Mouse (Mus musculus): ENCODE results near the gene Bcl2. TPM values are rescaled to one million over a fixed set of nuclear protein-coding genes. Genes with fewer than 3 reads are reported as not detected.

Bcl2 gene
- total RNA-seq, 2 experiments from 2014 or later, result 3.4 to 3.6 TPM

DNA sequence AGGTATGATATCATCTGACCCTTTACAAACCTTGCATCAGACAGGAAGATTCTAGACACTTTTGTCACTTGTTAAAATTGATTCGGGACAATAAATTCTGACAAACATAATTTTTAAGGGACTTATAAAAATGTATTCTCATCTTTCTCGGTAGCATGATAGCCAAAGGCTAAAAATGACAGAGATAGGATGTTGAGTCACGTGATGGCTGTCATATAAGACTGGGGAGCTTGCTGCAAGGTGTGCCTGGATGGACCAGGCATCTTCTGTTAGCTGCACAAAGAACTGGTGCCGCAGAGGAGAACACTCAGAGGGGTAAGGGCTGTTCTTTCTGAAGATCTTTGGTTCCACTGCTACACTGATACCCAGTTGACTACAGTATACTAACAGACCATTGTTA lies 112.8 kb downstream of the Bcl2 start:
- intact Hi-C loops (cut with DNase I; ENCODE audit: low total_unique reads), result no loop called here
- DNase-seq, result no peak

DNA sequence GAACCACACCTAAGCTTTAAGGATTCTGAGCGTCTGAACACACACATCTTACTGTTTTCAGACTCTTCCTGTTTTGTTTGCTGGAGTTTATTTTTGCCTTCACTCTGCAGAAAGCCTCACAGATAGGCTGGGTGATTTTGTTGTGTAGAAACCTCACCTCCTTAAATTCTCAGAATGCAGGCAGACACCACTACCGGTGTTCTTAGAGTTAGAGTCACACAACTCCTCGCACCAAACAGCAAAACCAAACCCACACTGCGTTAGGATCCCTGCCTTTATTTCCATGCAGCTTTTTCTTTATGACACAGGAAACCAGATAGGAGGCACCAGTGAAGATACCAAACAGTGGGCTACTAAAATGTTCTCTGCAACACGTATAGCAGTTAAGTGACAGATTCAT lies 113.2 kb downstream of the Bcl2 start:
- intact Hi-C loops (cut with DNase I; ENCODE audit: low total_unique reads), result no loop called here
- DNase-seq, result no peak

DNA sequence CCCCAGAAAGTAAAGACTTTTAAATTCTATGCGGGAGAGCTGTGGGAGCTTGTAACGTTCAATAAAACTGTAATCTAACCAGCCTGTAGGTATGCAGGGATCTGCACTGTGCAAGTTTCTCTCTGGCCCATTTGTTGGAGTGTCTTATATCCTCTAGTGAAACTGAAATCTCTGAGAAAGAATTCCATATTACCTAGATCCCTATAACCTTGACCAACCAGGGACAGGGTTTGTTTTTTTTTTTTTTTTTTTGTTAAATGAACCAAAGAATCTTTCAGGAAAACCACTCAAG lies 115.8 kb downstream of the Bcl2 start:
- intact Hi-C loops (cut with DNase I; ENCODE audit: low total_unique reads), result no loop called here
- no peak for DNase-seq

DNA sequence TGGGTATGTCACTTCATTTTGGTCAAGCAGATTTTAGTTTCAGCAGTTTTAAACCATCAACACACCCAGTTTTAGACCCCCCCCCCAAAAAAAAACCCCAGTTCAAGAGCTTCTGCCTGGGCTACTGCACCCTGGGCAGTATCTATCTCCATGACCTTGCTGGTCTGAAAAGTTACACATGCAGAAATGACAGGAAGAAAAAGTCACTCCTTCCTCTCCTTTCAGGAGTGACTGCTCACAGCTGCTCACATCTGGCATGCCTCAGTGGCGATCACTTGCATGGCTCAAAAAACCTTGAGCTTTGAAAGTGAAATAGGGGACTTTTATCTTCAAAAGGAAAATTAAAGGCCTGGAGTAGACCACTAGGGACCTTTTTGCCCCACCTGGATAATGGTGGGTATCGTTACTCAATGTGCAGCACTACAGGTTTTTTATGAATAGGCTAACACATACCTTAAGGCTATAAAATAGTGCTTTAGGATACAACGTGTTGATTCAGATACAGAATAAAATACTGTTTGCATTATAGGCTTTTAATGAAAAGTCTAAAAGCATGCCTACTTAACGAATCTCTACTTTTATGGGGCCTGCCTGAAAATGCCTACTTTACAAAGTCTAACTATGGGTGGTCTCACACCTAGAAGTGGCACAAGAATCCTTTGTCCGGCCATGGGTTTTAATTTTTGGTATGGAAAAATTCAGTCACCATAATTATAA lies 116.3 kb downstream of the Bcl2 start:
- intact Hi-C loops (cut with DNase I; ENCODE audit: low total_unique reads), result no loop called here
- DNase-seq, result no peak

DNA sequence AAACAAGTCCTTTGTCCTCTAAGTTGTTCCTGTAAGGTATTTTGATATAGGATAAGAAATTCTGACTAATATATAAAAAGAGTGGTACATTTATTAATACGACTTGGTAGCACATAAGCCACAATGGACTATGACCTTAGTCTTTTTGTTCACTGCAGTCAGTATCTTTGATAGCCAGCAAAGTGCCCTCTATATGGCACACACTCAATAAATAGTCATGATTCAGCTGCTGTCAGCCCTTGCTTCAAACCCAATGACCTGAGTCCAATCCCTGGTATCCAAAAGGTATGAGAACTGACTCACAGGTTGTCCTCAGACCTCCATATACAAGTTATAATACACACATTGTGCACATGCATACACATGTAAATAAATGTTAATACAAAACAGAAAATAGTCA lies 117.7 kb downstream of the Bcl2 start:
- DNase-seq, result no peak
- intact Hi-C loops (cut with DNase I; ENCODE audit: low total_unique reads), result no loop called here

DNA sequence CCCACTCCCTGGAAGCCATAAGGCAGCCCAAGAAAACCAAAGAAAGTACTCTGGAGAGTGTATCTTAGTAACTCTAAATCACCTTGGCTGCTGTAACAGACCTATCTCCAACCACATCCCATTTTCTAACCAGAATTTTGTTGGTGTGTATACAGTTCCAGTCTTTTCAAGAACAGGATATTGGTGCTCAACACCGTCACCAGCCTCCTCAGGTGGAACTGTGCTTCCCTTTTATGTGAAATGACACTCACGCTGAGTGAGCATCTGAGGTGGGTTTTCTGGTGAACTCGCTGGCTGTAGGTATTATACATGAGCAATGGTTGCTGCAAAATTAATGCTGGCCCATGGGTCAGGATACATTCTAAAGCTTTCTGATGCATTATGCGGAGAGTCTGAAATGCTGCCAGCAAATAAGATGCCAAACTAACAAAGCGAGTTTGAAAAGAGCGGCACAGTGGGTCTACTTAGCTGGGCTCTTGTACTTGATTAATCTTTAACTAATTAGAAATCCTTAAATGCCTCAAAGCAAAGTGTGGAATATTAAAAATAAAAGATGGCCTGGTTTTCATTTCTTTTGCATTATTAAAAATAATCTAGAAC lies 118.7 kb downstream of the Bcl2 start:
- intact Hi-C loops (cut with DNase I; ENCODE audit: low total_unique reads), result no loop called here
- no peak for DNase-seq

DNA sequence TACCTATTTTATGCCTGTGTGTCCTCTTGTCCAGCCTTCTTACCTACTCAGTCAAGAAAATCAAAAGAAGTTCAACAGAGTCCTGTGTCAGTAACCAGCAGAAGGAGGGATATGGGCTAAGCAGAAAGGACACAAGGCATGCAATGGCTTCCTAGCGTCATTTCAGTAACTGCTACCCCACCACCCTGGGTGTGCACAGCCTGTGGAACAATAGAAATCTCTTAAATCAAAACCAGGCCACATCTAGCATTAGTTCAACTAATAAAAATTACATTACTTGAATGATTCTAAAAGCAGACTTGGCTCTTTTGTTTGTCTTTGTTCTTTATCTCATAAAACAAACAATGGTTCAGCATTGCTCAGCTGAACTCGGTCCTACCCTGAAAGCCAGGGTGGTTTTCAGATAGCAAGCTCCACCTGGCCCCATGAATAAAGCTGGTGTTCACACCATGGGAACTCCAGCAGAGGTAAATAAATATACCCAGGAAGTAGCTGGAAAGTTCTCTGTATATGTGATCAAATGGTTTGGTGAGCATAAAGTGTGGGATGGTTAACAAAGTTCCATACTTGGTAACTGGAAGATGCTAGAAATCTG lies 122.8 kb downstream of the Bcl2 start:
- intact Hi-C loops (cut with DNase I; ENCODE audit: low total_unique reads), result no loop called here
- DNase-seq, result no peak

DNA sequence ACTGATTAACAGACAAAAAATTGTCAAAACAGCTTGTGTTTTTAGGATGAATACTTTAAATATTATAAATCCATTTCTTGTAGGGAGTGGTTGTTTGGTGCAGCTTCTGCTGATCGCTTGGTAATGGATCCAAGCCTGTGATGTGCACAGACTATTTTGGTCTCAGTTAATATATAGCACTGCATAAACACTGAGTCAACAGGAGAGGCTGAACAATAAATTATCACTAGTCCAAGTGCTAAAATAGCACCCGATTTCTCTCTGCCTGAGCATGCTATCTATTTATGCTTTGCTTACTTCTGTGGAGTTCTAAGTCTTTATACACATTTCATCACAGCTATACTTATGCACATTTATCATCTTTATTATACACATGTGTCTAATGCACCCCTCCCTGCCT lies 124.9 kb downstream of the Bcl2 start:
- no peak for DNase-seq
- intact Hi-C loops (cut with DNase I; ENCODE audit: low total_unique reads), result no loop called here

DNA sequence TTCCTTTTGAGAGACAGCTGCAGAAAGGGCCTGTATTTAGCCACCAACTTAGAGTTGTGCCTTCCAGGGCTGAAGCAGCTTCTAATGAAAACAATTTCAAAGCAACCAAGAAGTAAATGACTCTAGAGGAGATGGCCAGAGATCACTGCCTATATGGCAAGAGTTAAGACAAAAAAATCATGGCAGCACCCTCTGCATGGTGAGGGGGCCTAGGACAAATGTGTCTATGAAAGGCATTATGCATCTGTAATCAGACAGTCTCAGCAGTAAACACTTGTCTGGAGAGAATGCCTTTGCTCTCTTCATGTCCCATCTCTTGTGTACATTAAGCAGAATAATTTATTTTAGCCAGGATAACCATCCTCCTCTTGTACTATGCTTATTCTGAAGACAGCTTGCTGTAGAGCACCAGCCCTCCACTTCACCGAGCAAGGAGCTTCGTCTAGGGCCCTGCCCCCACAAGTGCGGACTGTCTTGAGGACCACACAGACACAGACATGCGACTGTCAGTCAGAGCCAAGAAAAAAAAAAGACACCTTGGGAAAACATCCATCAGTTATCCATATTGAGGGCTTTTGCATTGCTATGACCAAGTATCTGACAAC lies 126.1 kb downstream of the Bcl2 start:
- DNase-seq, result no peak
- intact Hi-C loops (cut with DNase I; ENCODE audit: low total_unique reads), result no loop called here

DNA sequence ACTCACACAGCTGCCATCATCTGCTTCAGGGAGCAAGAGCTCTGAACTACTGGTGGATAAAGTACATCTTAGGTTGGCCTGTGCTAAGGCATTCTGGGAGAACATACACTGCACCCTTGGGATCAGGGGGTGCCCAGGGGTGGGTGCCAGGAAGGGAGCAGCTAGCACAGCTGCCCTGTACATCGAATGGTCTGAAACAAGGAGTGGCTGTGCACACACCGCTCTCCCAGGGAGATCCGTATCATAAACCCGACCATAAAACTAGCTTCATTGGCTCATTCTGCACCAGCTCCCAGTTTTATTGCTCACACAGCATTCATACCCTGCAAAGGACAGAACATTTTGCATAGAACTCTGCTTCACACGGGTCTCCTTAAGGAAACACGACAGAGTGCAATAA lies 127.3 kb downstream of the Bcl2 start:
- intact Hi-C loops (cut with DNase I; ENCODE audit: low total_unique reads), result no loop called here
- DNase-seq, result no peak

DNA sequence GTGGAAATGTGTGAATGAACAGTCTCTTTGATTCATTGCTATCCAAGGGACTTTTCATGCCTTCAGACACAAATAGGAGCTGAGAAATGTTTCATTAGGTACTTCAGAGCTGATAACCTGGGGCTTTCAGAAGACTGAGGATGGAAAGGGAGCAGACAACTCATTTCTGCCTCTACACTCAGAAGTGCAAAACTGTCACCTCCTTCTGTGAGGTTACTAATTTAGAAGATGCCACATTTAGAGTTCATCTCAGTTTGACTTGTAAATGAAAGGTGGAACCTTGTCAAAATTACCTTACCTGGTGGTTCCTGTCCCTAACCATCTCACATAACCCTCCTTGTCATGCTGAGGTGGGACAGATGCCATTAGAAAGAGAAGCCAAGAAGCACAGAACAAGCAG lies 128.7 kb downstream of the Bcl2 start:
- no peak for DNase-seq
- intact Hi-C loops (cut with DNase I; ENCODE audit: low total_unique reads), result no loop called here

DNA sequence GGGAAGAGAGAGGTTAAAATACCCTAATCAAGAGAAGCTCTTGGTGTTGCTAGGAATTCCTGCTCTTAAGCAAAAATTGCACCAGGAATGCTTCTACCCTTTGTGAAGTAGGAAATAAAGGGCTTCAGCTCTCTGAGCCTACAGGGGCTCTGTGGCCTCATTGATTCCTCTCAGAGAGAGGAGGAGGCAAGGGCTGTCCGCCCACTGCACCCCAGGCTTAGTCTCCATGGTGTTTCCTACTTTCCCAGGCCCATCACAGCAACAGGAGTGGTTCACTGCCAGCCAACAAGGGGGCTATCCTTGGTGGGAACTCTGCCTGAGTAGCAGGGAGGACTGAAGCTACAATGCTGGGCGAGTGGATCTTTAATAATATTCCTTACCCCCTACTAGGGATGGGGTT lies 129.2 kb downstream of the Bcl2 start:
- no peak for DNase-seq
- intact Hi-C loops (cut with DNase I; ENCODE audit: low total_unique reads), result no loop called here

DNA sequence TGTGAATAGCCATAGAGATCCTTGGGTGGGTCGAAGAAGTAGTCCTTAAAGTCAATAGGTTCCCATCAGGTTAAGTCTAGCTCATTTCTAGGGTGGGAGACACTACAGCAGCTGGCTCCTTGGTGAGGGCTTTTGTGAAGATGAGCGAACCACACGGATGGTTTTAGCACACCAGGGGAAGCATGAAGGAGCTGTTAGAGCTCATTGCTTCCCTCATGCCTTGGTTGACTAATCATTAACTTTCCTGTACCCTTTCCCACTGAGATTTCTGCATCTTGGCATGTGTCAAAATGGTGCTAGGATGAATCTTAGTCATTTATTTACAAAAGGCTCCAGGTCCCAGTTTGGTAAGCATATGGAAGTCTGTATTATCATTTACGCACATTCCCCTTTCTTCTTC lies 129.8 kb downstream of the Bcl2 start:
- intact Hi-C loops (cut with DNase I; ENCODE audit: low total_unique reads), result no loop called here
- DNase-seq, result no peak

DNA sequence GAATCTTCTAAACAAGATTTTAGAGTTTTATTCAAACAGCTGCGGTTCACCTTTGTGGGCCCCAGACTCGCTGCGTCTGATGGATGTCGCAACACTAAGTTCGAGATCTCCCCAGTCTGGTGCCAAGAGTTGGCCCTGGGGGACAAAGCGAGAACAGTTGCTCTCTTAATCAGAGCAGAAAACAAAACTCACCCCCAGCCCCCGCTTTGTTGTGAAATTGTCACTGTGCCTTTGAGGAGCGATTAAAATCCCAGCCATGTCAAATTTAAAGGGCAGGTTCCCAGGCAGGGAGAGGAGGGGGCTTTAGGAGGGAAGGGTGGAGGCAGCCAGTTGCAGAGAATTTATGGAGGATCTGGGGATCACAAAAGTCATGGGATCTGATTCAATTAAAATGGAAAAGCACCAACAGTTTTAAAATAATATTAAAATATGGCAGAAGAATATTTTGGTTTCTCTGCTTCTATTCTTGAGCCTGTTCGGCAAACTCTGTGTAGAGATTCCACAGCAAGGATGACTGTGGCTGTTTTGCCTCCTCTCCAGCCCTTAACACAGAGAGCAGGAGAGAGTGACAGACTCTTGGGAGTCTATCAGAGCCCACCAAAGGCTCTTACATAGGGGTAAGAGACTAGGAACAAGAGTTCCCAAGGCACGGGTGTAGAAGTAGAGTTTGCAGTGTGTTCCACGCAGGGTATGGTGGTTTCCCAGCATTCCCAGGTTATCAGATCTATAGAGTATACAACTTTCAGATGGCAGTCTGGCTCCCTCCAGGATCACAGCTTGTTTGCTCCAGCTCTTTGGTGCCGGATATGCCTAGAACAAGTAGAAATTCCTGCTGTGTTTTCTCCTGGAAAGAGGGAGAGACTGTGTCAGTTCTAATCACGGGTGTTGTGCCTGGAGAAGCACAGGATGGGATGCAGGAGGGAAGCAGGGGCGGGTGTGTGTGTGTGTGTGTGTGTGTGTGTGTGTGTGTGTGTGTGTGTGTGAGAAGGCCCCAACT lies 130.5 kb downstream of the Bcl2 start:
- peak; percentile 76 for DNase-seq
- intact Hi-C loops (cut with DNase I; ENCODE audit: low total_unique reads), result no loop called here

DNA sequence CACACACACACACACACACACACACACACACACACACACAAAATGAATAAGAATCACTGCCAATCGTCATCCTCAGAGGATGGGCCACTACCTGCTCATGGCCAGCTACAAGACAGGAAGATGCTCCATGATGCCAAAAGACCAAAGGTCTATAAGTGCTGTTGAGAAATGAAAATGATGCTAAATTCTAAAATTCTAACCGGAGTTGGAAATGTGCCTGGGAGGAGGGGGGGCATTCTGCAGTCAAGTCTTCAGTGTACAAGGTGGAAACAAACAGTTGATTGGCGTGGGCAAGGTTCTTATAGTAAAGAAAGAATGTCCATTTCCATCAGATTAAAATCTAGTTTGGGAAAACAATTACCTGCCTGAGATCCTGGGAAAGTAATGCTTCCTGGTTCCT lies 131.3 kb downstream of the Bcl2 start:
- DNase-seq, result no peak
- intact Hi-C loops (cut with DNase I; ENCODE audit: low total_unique reads), result no loop called here

DNA sequence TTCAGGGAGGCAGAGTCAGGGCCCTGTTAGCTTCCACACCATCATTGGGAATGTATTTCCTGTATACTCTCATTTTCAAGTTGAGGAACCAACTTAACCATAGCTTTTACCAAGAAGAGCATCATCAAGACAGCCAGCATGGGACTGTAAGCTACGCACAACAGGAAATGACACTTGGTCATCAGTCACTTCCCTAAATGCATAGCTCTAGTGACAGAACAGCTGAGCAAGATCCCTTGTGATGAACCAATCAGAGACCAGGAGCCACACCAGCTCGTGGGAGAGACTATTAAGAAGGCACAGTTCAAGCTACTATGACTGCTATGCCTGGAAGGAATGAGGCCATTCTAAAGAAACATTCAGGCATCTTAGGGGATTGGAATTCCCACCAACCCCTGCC lies 132.3 kb downstream of the Bcl2 start:
- DNase-seq, result no peak
- intact Hi-C loops (cut with DNase I; ENCODE audit: low total_unique reads), result no loop called here

DNA sequence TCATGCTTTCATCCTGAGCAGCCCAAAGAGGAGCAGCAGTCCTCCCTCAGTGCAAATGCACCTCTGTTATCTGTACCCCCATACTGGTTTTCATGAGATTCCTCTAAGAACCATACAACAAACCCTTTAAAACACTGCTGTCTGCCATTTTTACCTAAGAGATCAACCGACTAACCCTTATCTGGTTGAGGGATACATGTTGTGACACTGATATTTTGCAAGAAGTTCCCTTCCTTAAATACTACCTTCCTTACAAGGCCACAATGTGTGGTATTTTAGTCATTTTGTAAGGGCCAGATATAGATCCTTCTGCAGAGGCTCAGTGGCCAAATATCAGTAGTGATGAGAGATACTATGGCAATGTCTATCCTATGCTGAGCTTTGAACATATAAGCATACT lies 134.3 kb downstream of the Bcl2 start:
- no peak for DNase-seq
- intact Hi-C loops (cut with DNase I; ENCODE audit: low total_unique reads), result no loop called here

DNA sequence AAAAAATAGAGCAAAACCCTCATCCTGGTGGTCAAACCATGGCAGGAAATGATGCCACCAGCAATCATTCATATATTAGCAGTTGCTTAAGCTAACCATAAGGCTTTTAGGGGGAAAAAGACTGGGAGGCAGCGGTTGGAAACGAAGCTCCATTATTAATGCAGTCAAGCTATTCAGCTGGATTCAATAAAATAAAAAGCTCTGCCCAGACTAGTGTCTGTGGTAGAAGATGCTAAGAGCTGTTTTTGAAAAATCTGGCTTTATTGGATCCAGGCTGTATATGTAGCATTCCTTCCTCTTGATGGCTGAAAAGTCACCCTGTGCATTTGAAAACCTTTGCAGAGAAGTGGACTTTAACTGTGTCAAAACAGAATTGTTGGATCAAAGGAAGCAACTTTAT lies 141.6 kb downstream of the Bcl2 start:
- intact Hi-C loops (cut with DNase I; ENCODE audit: low total_unique reads), result no loop called here
- no peak for DNase-seq

DNA sequence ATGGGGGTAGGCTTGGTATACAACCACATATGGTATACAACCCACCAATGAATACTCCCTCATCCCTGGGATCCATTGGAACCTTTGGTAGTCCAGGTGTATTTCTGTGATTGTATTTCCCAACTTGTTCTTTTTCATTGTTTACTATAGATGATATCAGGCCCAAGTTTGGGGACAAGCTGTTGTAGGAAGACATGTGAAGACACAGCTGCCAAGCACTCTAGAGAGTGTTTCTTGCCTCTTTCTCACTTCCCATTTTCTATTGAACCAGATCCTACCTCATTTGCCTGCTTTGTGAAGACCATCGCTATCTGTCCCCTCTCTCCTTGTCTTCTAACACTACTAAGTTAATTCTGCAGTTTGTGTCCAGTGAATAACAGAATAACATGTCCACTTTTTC lies 143.2 kb downstream of the Bcl2 start:
- intact Hi-C loops (cut with DNase I; ENCODE audit: low total_unique reads), result no loop called here

DNA sequence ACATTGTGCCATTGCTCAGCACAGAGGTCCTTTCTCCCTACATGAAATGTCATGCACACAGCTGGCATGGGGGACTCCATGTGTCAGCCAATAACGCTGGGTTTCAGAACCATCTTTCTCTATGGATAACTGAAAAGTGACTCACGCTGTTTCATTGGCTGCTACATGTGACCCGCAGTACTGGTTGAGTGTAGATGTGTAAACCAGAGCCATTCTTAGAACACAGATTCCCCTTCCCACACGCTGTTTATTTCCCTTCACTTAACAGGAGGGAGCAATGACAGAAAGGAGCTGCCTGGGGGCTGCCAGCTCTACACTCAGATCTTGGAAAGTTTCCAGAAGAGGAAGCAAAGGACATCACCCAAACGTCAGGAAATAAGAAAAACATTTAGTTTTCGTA lies 143.7 kb downstream of the Bcl2 start:
- intact Hi-C loops (cut with DNase I; ENCODE audit: low total_unique reads), result no loop called here
- no peak for DNase-seq

More for the DNA sequence above, 143.2 kb downstream of the Bcl2 start:
- DNase-seq, result no peak

All from gastrocnemius, postnatal 14 days (tissue).